Mouse (Mus musculus) forebrain, embryonic 11.5 days (tissue): ENCODE data around the gene Ptgir. TPM values are rescaled to one million over a fixed set of nuclear protein-coding genes. Genes with fewer than 3 reads are reported as not detected.

Experiments used
- ATAC-seq: fragments of 200-750 bp; cut with Nextera tagmentation; replicated peaks from 2 replicates; pipeline ENCODE4 v1.8.0; 2017; ENCODE audit warnings: moderate TSS enrichment; ENCODE audit not compliant: low FRiP score
- DNase-seq: peaks from one replicate; pipeline ENCODE4 v3.0.0-alpha.2; 2017; ENCODE audit warnings: low spot score
- H3K27ac ChIP-seq: fragments of 300-500 bp; sonication (generic); 2 replicates; pipeline ENCODE4 v1.5.1; 2014; ENCODE audit warnings: low read depth, low read length
- H3K27me3 ChIP-seq: fragments of 300-500 bp; sonication (generic); 2 replicates; pipeline ENCODE4 v1.6.1; 2014; ENCODE audit warnings: mild to moderate bottlenecking, low read length, mixed read lengths; ENCODE audit not compliant: control insufficient read depth, insufficient read depth
- H3K36me3 ChIP-seq: fragments of 300-500 bp; sonication (generic); 2 replicates; pipeline ENCODE4 v1.6.1; 2014; ENCODE audit warnings: mild to moderate bottlenecking, low read length, moderate library complexity, mixed read lengths; ENCODE audit not compliant: control insufficient read depth, insufficient read depth
- H3K4me1 ChIP-seq: fragments of 300-500 bp; sonication (generic); replicated peaks from 2 replicates; pipeline ENCODE4 v1.6.1; 2014; ENCODE audit warnings: low read length, mixed read lengths; ENCODE audit not compliant: control insufficient read depth, insufficient read depth
- H3K4me2 ChIP-seq: fragments of 300-500 bp; sonication (generic); 2 replicates; pipeline ENCODE4 v1.6.1; 2014; ENCODE audit warnings: low read depth, mild to moderate bottlenecking, low read length, moderate library complexity, mixed read lengths; ENCODE audit not compliant: severe bottlenecking
- H3K4me3 ChIP-seq: fragments of 300-500 bp; sonication (generic); 2 replicates; pipeline ENCODE4 v1.5.1; 2014; ENCODE audit warnings: low read depth, low read length
- H3K9ac ChIP-seq: fragments of 300-500 bp; sonication (generic); 2 replicates; pipeline ENCODE4 v1.6.1; 2014; ENCODE audit warnings: low read length
- H3K9me3 ChIP-seq: fragments of 300-500 bp; sonication (generic); 2 replicates; pipeline ENCODE4 v1.6.1; 2016; ENCODE audit warnings: low read length, mixed read lengths; ENCODE audit not compliant: control insufficient read depth
- WGBS: fragments of 180-500 bp; shearing (Covaris S2); extraction: QIAGEN DNeasy Blood & Tissue Kit; methylation state at CpG from one replicate; pipeline ENCODE4 v1.1.7; 2014; 5-methylcytosine and 5-hydroxymethylcytosine counted together
- polyA plus RNA-seq: library from polyadenylated mRNA; unstranded; fragments of >200 nt; fragmentation: Nextera tagmentation; extraction: Ambion mirVana; gene quantifications from 2 replicates; pipeline ENCODE4 v1.2.1, GENCODE M21; 2014

Gene Ptgir
- polyA plus RNA-seq, 1 experiment from 2014 or later: 0.39 TPM

- H3K4me3 ChIP-seq: peak overlapping the region; percentile 58
- H3K4me1 ChIP-seq: peaks cover 27% of the 10 kb centered on the region
- no peak for DNase-seq
- no peaks in the 10 kb centered on the region for H3K9me3 ChIP-seq
- H3K9ac ChIP-seq: peak overlapping the region; percentile 80
- peak overlapping the region; percentile 75 for H3K4me2 ChIP-seq
- 45% methylated on average over 21 of the region's 21 CpGs for WGBS
- no peak for ATAC-seq
- no peaks in the 10 kb centered on the region for H3K27me3 ChIP-seq
- H3K27ac ChIP-seq: peak overlapping the region; percentile 55
- H3K36me3 ChIP-seq: peaks cover 15% of the 10 kb centered on the region; the same call in 1 of the 2 replicates
These were observed 14.8 kb downstream of the Ptgir start for GRCm38 (mm10) chr7:16920818-16921791.

- Histone ChIP-seq H3K27ac (peak overlapping the region; percentile 55), H3K9me3 (no peaks in the 10 kb centered on the region), H3K4me3 (peak overlapping the region; percentile 58), H3K4me2 (peak overlapping the region; percentile 75), H3K36me3 (peaks cover 11% of the 10 kb centered on the region; the same call in 1 of the 2 replicates), H3K4me1 (peaks cover 27% of the 10 kb centered on the region), H3K9ac (peak overlapping the region; percentile 80), H3K27me3 (no peaks in the 10 kb centered on the region)
- DNase-seq (no peak), ATAC-seq (no peak)
- 51% methylated on average over 6 of the region's 6 CpGs for WGBS
These were observed 15.6 kb downstream of the Ptgir start for GRCm38 (mm10) chr7:16921881-16922335.

- DNase-seq: no peak
- Histone ChIP-seq H3K27me3 (no peaks in the 10 kb centered on the region), H3K9me3 (no peaks in the 10 kb centered on the region), H3K4me1 (peaks cover 27% of the 10 kb centered on the region), H3K9ac (peak overlapping the region; percentile 80), H3K4me2 (peak overlapping the region; percentile 75), H3K27ac (peak overlapping the region; percentile 18; the same call in 1 of the 2 replicates), H3K36me3 (peaks cover 10% of the 10 kb centered on the region; the same call in 1 of the 2 replicates), H3K4me3 (peak overlapping the region; percentile 58)
- no peak for ATAC-seq
- WGBS: 49% methylated on average over 10 of the region's 10 CpGs
These were observed 16.2 kb downstream of the Ptgir start for GRCm38 (mm10) chr7:16922360-16922973.

GRCm38 (mm10) chr7:16923283-16924036 lies 17.2 kb downstream of the Ptgir start:
- WGBS: 0% methylated on average over 56 of the region's 57 CpGs
- Histone ChIP-seq H3K4me2 (peak overlapping the region; percentile 75), H3K27me3 (no peaks in the 10 kb centered on the region), H3K9me3 (no peaks in the 10 kb centered on the region), H3K4me3 (peak overlapping the region; percentile 58), H3K36me3 (peaks cover 1% of the 10 kb centered on the region; the same call in 1 of the 2 replicates), H3K4me1 (peaks cover 27% of the 10 kb centered on the region), H3K27ac (peak overlapping the region; percentile 97), H3K9ac (peak overlapping the region; percentile 80)
- DNase-seq (peak; percentile 70), ATAC-seq (peak; percentile 3; the same call in 1 of the 2 replicates)

- peaks cover 27% of the 10 kb centered on the region for H3K4me1 ChIP-seq
- H3K27ac ChIP-seq: peak within 1 kb of the TSS; percentile 97
- peak; percentile 91 for ATAC-seq
- H3K9me3 ChIP-seq: no peaks in the 10 kb centered on the region
- H3K4me3 ChIP-seq: peak within 1 kb of the TSS; percentile 58
- peak; percentile 100 for DNase-seq
- no peaks in the 10 kb centered on the region for H3K27me3 ChIP-seq
- H3K9ac ChIP-seq: peak within 1 kb of the TSS; percentile 80
- peak within 1 kb of the TSS; percentile 75 for H3K4me2 ChIP-seq
- H3K36me3 ChIP-seq: no peaks in the 10 kb centered on the region; the same call in 1 of the 2 replicates
- WGBS: 2% methylated on average over 64 of the region's 64 CpGs
These were observed 17.9 kb downstream of the Ptgir start, which contains the start of gene Calm3 for GRCm38 (mm10) chr7:16924037-16924834. TSS of gene Calm3 (minus strand) at chr7:16924114.

- no peak for DNase-seq
- Histone ChIP-seq H3K27me3 (no peaks in the 10 kb centered on the region), H3K36me3 (no peaks in the 10 kb centered on the region), H3K9ac (no peak overlapping the region), H3K4me3 (no peak overlapping the region), H3K27ac (no peak overlapping the region), H3K4me2 (no peak overlapping the region), H3K4me1 (no peaks in the 10 kb centered on the region; the same call in 1 of the 2 replicates), H3K9me3 (no peaks in the 10 kb centered on the region)
- whole genome bisulfite sequencing: 43% methylated on average over 2 of the region's 2 CpGs
- ATAC-seq: no peak
These were observed 22.1 kb downstream of the Ptgir start for GRCm38 (mm10) chr7:16928341-16928740.

- Histone ChIP-seq H3K4me2 (no peak overlapping the region), H3K4me1 (no peaks in the 10 kb centered on the region; the same call in 1 of the 2 replicates), H3K9me3 (no peaks in the 10 kb centered on the region), H3K27me3 (no peaks in the 10 kb centered on the region), H3K4me3 (no peak overlapping the region), H3K36me3 (no peaks in the 10 kb centered on the region), H3K9ac (no peak overlapping the region), H3K27ac (no peak overlapping the region)
- 4% methylated on average over 1 of the region's 1 CpGs for WGBS
- DNase-seq (peak; percentile 76), ATAC-seq (no peak; the same call in 1 of the 2 replicates)
These were observed 24.6 kb downstream of the Ptgir start for GRCm38 (mm10) chr7:16930850-16931249.
